Mouse (Mus musculus) neural tube, embryonic 10.5 days (tissue): Measurements from ENCODE around the gene Acsf2.

Experiments
- DNase-seq: peaks from one replicate; pipeline ENCODE4 v3.0.0-alpha.2; 2017; ENCODE audit warnings: low spot score; ENCODE audit errors: extremely low spot score

The Acsf2 gene

GRCm38 (mm10) chr11:94598437-94599120, 3.1 kb downstream of the Acsf2 start:
- no peak for DNase-seq

- no peak for DNase-seq
These were observed 4.4 kb downstream of the Acsf2 start for GRCm38 (mm10) chr11:94597319-94597718.

- DNase-seq: no peak
These were observed 5.3 kb downstream of the Acsf2 start for GRCm38 (mm10) chr11:94596311-94596852.

- DNase-seq: no peak
These were observed 14.2 kb downstream of the Acsf2 start for GRCm38 (mm10) chr11:94587511-94587910.

GRCm38 (mm10) chr11:94585091-94585490, 16.6 kb downstream of the Acsf2 start:
- no peak for DNase-seq

GRCm38 (mm10) chr11:94580111-94580740, 21.4 kb downstream of the Acsf2 start:
- DNase-seq: no peak

- no peak for DNase-seq
These were observed 25.3 kb downstream of the Acsf2 start for GRCm38 (mm10) chr11:94576361-94576760.

GRCm38 (mm10) chr11:94575036-94575435, 26.6 kb downstream of the Acsf2 start:
- no peak for DNase-seq

GRCm38 (mm10) chr11:94574560-94574959, 27.1 kb downstream of the Acsf2 start:
- DNase-seq: no peak

- DNase-seq: no peak
These were observed 29.8 kb downstream of the Acsf2 start for GRCm38 (mm10) chr11:94571850-94572249.

GRCm38 (mm10) chr11:94570612-94571011, 31.1 kb downstream of the Acsf2 start:
- no peak for DNase-seq

GRCm38 (mm10) chr11:94567326-94567725, 34.3 kb downstream of the Acsf2 start:
- no peak for DNase-seq

GRCm38 (mm10) chr11:94566534-94566933, 35.1 kb downstream of the Acsf2 start:
- DNase-seq: no peak

- DNase-seq: no peak
These were observed 36.6 kb downstream of the Acsf2 start for GRCm38 (mm10) chr11:94565151-94565479.

- peak; percentile 49 for DNase-seq
These were observed 37.1 kb downstream of the Acsf2 start, which contains the start of gene Chad for GRCm38 (mm10) chr11:94564437-94565150. Gene Chad, plus strand, starts transcription at chr11:94565047.

- no peak for DNase-seq
These were observed 37.9 kb downstream of the Acsf2 start for GRCm38 (mm10) chr11:94563821-94564220.

GRCm38 (mm10) chr11:94563383-94563782, 38.3 kb downstream of the Acsf2 start:
- no peak for DNase-seq

- DNase-seq: no peak
These were observed 43.4 kb downstream of the Acsf2 start for GRCm38 (mm10) chr11:94558226-94558625.

GRCm38 (mm10) chr11:94550442-94550744, 51.3 kb downstream of the Acsf2 start:
- DNase-seq: no peak

GRCm38 (mm10) chr11:94549691-94550441, 51.8 kb downstream of the Acsf2 start:
- DNase-seq: no peak

GRCm38 (mm10) chr11:94548888-94549690, 52.6 kb downstream of the Acsf2 start, which contains the start of gene Rsad1:
Gene Rsad1, minus strand, starts transcription at chr11:94549255.
- DNase-seq: peak; percentile 96
